Mouse (Mus musculus) olfactory bulb, adult 2 months (tissue): Measurements from ENCODE around the gene Mybbp1a.
"Not testable (repeated sequence)": the region's sequence is repeated elsewhere in the genome, so short reads cannot be mapped to it uniquely, and the experiment has no call there.

Experiments
- CTCF ChIP-seq: fragments of 200-500 bp; IDR thresholded peaks from 2 replicates; pipeline ENCODE4 v1.5.1; 2012; ENCODE audit warnings: low read depth, mild to moderate bottlenecking, low read length, moderate library complexity; ENCODE audit not compliant: insufficient read depth
- POLR2A ChIP-seq: fragments of 200-500 bp; IDR thresholded peaks from 2 replicates; pipeline ENCODE4 v1.6.1; 2012; ENCODE audit warnings: mild to moderate bottlenecking, low read depth, low read length, moderate library complexity; ENCODE audit not compliant: insufficient read depth

- TF ChIP-seq POLR2A, CTCF: not testable (repeated sequence)
These were observed 10.7 kb upstream of the Mybbp1a start for GRCm38 (mm10) chr11:72430311-72431068.
